17 mouse cellular contexts compared by ENCODE assay signal in the genomic region with DNA sequence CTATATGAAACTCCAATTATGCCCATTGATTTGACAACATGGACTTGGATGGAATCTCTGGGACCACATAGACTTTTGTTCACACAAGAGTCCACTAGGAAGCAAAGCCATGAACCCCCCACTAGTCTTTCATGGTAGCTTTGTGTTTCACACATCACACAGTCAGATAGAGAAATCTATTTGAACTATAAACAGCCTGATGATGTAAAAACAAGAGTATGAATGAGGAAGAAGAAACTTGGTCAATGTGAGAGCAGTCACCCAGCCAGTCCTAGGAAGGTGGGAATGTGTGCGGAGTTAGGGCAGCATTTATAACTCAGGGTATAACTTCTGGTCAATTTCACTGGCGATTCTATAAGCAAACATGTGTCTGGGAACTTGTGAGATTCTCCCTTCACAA.
"Had no signal": no experiment of that assay in that cellular context is flagged by ENCODE, and none has a peak within 500 bp of the region (broad histone marks: within the 10 kb centered on the region; RNA-seq: fewer than 3 reads in every experiment).

No protein-coding gene starts in this region.

- H3K27me3 ChIP-seq: neural tube, embryonic 12.5 days; neural tube, embryonic 13.5 days; neural tube, embryonic 15.5 days; stomach, embryonic 15.5 days had no signal

- H3K9ac ChIP-seq: neural tube, embryonic 12.5 days; neural tube, embryonic 13.5 days; neural tube, embryonic 15.5 days; stomach, embryonic 15.5 days had no signal

- H3K4me3 ChIP-seq: neural tube, embryonic 12.5 days; neural tube, embryonic 13.5 days; neural tube, embryonic 15.5 days; stomach, embryonic 15.5 days had no signal

- H3K4me2 ChIP-seq: neural tube, embryonic 12.5 days; neural tube, embryonic 13.5 days; neural tube, embryonic 15.5 days; stomach, embryonic 15.5 days had no signal

- H3K36me3 ChIP-seq: neural tube, embryonic 12.5 days; neural tube, embryonic 13.5 days; neural tube, embryonic 15.5 days; stomach, embryonic 15.5 days had no signal

- DNase-seq: retina, postnatal 1 day; right cerebral cortex, adult 18-20 months; right cerebral cortex, postnatal 14 days; right cerebral cortex, postnatal 25 days; right cerebral cortex, postnatal 4 days; spleen, adult 18-20 months; thymus, adult 18-20 months; thymus, adult 2 months; thymus, postnatal 14 days; thymus, postnatal 25 days; thymus, postnatal 36 days; thymus, postnatal 4 days had no signal

- H3K4me1 ChIP-seq: neural tube, embryonic 12.5 days; neural tube, embryonic 13.5 days; neural tube, embryonic 15.5 days; stomach, embryonic 15.5 days had no signal

- H3K27ac ChIP-seq: neural tube, embryonic 12.5 days; neural tube, embryonic 13.5 days; neural tube, embryonic 15.5 days; stomach, embryonic 15.5 days; stomach, postnatal 0 days had no signal

- H3K9me3 ChIP-seq: neural tube, embryonic 12.5 days; neural tube, embryonic 13.5 days; neural tube, embryonic 15.5 days; stomach, embryonic 15.5 days had no signal
